Mouse (Mus musculus): ENCODE measurements around the gene Psmd11. TPM values are rescaled to one million over a fixed set of nuclear protein-coding genes. Genes with fewer than 3 reads are reported as not detected.

Gene Psmd11
- polyA plus RNA-seq, 1 experiment from 2014 or later = 156 TPM

DNA sequence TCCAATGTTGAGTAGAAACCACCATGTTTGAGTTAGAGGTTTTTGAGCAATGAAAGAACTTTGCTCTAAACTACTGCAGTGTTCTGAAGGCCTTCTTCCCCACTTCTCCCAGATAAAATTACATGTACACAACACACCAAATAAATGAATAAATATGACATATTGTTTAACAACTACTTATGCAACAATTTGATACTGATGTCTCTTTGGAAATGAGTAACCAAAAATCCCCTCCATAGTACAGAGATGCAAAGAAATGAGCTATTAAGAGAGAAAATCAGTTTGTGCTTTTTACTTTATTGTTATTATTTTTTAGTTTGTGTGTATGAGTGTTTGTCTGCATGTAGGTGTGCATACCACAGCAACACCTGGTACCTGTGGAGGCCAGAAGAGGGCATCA lies 78.1 kb downstream of the Psmd11 start:
- Histone ChIP-seq H3K27me3 (replicated peaks; ENCODE audit: control insufficient read depth, insufficient read depth, low read length) (no peaks in the 10 kb centered on the region), H3K4me2 (replicated peaks; ENCODE audit: low read depth) (no peak overlapping the region), H3K36me3 (ENCODE audit: control insufficient read depth, insufficient read depth) (0 out of 2 replicates have a peak, but pooled peaks cover 9% of the 10 kb centered on the region), H3K4me1 (replicated peaks; ENCODE audit: control insufficient read depth, insufficient read depth, low read length) (no peaks in the 10 kb centered on the region), H3K27ac (ENCODE audit: low read depth, low read length) (no peak overlapping the region), H3K9me3 (ENCODE audit: control insufficient read depth) (no peaks in the 10 kb centered on the region), H3K9ac (ENCODE audit: low read depth, low read length) (no peak overlapping the region), H3K4me3 (ENCODE audit: low read depth, low read length) (no peak overlapping the region)
- no peak for ATAC-seq
- TF ChIP-seq CTCF (IDR thresholded peaks at IDR 0.05; ENCODE audit: low read depth) = no peak

DNA sequence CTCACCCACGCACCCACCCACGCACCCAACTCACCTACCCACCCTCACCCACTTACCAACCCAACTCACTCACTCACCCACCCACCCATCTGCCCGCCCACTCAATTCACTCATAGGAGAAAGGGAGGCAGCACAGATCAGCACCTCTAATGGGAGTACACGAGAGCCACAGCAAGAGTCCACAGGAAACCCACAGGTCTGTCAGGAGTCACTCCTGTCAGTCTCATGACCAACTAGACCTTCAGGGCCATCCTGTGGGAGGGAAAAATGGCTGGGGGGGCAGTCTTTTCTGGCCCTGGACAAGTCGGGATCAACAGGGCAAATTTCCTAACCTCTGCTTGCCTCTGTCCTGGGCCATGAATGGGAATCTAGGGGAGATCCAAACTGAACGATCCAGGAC lies 79.4 kb downstream of the Psmd11 start:
- TF ChIP-seq CTCF (IDR thresholded peaks at IDR 0.05; ENCODE audit: low read depth) = no peak
- 91% methylated on average over 6 of the region's 6 CpGs for WGBS
- no peak overlapping the region for H3K27ac ChIP-seq (ENCODE audit: low read depth, low read length)

DNA sequence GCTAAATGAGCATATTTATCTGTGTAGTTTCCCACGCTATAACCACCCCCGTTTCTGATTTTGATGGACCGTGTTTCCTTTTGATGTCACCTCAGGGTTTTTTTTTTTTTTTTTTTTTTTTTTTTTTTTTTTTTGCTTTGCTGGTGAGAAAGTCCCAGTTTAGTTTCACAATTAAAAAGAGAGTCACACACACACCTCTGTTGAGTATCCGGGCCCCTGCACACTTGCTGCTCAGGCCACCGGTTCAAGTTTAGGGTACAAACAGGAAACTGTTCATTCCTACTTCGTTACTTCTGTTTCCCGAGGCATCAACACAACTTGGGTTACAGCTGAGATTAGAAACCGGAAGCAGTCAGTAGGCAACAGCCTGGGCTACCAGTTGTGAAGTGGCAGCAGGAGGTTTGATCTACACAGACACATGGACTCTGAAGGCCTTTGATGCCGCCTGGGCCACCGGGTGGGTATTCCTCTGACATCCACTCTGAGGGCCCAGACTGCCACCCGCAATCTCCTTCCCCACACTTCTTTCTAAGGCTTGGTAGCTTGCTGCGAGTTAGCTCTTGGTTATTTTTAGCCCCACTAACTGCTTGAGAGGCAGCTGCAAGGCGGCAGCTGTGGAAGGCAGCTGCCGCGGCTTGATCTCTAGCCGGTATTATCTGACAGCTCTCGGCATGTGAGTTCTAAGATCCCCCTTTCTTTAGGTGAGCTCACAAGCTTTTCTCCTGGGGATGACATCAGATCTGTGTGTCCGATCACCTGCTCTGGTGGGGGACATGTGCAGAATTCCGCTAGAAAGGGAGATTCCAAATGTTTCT lies 80.2 kb downstream of the Psmd11 start:
- Histone ChIP-seq H3K9ac (ENCODE audit: low read depth, low read length) (no peak overlapping the region), H3K9me3 (ENCODE audit: control insufficient read depth) (no peaks in the 10 kb centered on the region), H3K4me3 (ENCODE audit: low read depth, low read length) (no peak overlapping the region), H3K36me3 (ENCODE audit: control insufficient read depth, insufficient read depth) (peaks cover 17% of the 10 kb centered on the region; the same call in 1 of the 2 replicates), H3K4me1 (replicated peaks; ENCODE audit: control insufficient read depth, insufficient read depth, low read length) (no peaks in the 10 kb centered on the region), H3K27ac (ENCODE audit: low read depth, low read length) (no peak overlapping the region), H3K27me3 (replicated peaks; ENCODE audit: control insufficient read depth, insufficient read depth, low read length) (no peaks in the 10 kb centered on the region), H3K4me2 (replicated peaks; ENCODE audit: low read depth) (no peak overlapping the region)
- ATAC-seq = no peak
- 65% methylated on average over 19 of the region's 19 CpGs for WGBS
- TF ChIP-seq CTCF (IDR thresholded peaks at IDR 0.05; ENCODE audit: low read depth) = no peak

More for the DNA sequence above, 79.4 kb downstream of the Psmd11 start:
- no peaks in the 10 kb centered on the region for H3K27me3 ChIP-seq (replicated peaks; ENCODE audit: control insufficient read depth, insufficient read depth, low read length)
- no peak overlapping the region for H3K9ac ChIP-seq (ENCODE audit: low read depth, low read length)
- H3K4me3 ChIP-seq (ENCODE audit: low read depth, low read length) = no peak overlapping the region
- ATAC-seq = no peak
- H3K36me3 ChIP-seq (ENCODE audit: control insufficient read depth, insufficient read depth) = peaks cover 17% of the 10 kb centered on the region; the same call in 1 of the 2 replicates
- no peaks in the 10 kb centered on the region for H3K4me1 ChIP-seq (replicated peaks; ENCODE audit: control insufficient read depth, insufficient read depth, low read length)
- no peaks in the 10 kb centered on the region for H3K9me3 ChIP-seq (ENCODE audit: control insufficient read depth)
- H3K4me2 ChIP-seq (replicated peaks; ENCODE audit: low read depth) = no peak overlapping the region

DNA sequence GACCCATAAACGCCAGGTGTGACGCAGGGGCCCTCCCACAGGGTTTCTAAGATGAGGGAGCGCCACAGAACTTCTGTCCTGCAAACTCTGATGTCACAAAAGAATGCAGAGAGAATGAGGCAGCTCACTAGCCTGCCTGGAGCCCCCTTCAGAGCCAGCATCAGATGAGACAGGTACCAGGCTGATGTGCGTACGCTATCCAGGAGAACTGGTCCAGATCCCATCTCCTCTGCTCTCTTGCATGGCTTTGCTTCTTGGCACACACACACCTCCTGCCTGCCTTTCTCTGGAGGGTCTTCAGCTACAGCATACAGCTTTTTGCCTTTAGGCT lies 80.7 kb downstream of the Psmd11 start:
- H3K4me2 ChIP-seq (replicated peaks; ENCODE audit: low read depth) = no peak overlapping the region
- 83% methylated on average over 5 of the region's 5 CpGs for WGBS
- no peak overlapping the region for H3K4me3 ChIP-seq (ENCODE audit: low read depth, low read length)
- H3K9me3 ChIP-seq (ENCODE audit: control insufficient read depth) = no peaks in the 10 kb centered on the region
- H3K4me1 ChIP-seq (replicated peaks; ENCODE audit: control insufficient read depth, insufficient read depth, low read length) = no peaks in the 10 kb centered on the region
- no peak for TF ChIP-seq CTCF (IDR thresholded peaks at IDR 0.05; ENCODE audit: low read depth)
- no peak for ATAC-seq
- no peaks in the 10 kb centered on the region for H3K27me3 ChIP-seq (replicated peaks; ENCODE audit: control insufficient read depth, insufficient read depth, low read length)
- peaks cover 17% of the 10 kb centered on the region; the same call in 1 of the 2 replicates for H3K36me3 ChIP-seq (ENCODE audit: control insufficient read depth, insufficient read depth)
- no peak overlapping the region for H3K9ac ChIP-seq (ENCODE audit: low read depth, low read length)
- no peak overlapping the region for H3K27ac ChIP-seq (ENCODE audit: low read depth, low read length)

DNA sequence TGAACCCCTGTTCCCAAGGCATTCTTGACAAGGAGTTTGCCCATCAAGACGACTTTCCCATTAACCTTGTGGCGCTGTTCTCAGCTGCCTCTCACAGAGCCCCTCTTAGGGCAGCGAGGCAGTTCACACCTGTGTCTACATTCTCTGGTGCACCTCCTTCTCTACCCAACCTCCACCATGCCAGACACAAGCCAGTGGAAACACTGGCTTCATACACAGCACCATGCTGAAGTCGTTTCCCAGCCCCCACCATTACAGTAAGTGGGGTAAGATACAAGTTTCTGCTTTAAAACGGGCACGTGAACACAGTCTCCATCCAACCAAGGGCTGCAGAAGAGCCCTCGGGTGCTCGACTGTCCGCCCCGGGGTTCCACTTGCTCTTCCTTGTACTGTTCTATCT lies 81.7 kb downstream of the Psmd11 start:
- H3K9me3 ChIP-seq (ENCODE audit: control insufficient read depth) = no peaks in the 10 kb centered on the region
- no peak overlapping the region for H3K27ac ChIP-seq (ENCODE audit: low read depth, low read length)
- no peak overlapping the region for H3K9ac ChIP-seq (ENCODE audit: low read depth, low read length)
- no peak for TF ChIP-seq CTCF (IDR thresholded peaks at IDR 0.05; ENCODE audit: low read depth)
- no peaks in the 10 kb centered on the region for H3K27me3 ChIP-seq (replicated peaks; ENCODE audit: control insufficient read depth, insufficient read depth, low read length)
- no peak overlapping the region for H3K4me3 ChIP-seq (ENCODE audit: low read depth, low read length)
- H3K4me2 ChIP-seq (replicated peaks; ENCODE audit: low read depth) = no peak overlapping the region
- no peaks in the 10 kb centered on the region for H3K4me1 ChIP-seq (replicated peaks; ENCODE audit: control insufficient read depth, insufficient read depth, low read length)
- H3K36me3 ChIP-seq (ENCODE audit: control insufficient read depth, insufficient read depth) = peaks cover 14% of the 10 kb centered on the region; the same call in 1 of the 2 replicates
- no peak for ATAC-seq
- WGBS = 86% methylated on average over 10 of the region's 10 CpGs

DNA sequence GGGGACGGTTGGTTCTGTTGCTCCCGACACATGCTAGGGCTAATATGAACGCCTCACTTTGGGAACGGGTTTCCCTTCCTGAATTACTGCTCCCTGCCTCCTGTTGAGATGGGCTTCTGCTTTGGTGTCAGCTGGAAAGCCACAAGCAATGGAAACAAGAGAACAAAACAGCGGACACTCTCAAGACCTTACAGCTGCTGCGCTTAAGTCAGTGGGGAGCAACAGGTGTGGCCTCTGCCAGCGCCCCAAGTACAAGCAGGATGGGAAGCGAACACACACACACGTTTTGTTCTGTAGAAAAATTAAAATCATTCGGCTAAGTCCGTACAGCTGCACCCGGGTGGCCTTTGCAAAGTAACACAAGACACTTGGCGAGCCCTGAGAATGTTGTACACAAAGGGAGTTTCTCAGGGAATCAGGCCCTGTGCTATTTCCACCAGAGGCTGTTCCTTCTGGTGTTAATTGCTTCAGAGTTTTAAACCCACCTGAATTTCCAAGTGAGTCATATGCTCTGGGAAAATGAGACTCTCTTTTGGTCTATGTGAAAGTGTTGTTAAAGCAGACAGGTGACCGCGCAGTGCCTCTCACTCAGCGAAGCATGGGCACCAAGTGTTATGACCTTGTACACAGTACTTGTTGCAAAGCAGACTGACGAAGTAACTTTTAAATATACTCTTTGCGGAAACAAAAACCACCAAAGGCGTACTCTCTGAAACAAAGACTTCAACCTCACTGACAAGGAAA lies 84.1 kb downstream of the Psmd11 start:
- ATAC-seq = no peak
- H3K36me3 ChIP-seq (ENCODE audit: control insufficient read depth, insufficient read depth) = peaks cover 8% of the 10 kb centered on the region; the same call in 1 of the 2 replicates
- no peak overlapping the region for H3K27ac ChIP-seq (ENCODE audit: low read depth, low read length)
- H3K4me3 ChIP-seq (ENCODE audit: low read depth, low read length) = no peak overlapping the region
- no peak overlapping the region for H3K4me2 ChIP-seq (replicated peaks; ENCODE audit: low read depth)
- no peaks in the 10 kb centered on the region for H3K9me3 ChIP-seq (ENCODE audit: control insufficient read depth)
- no peak overlapping the region for H3K9ac ChIP-seq (ENCODE audit: low read depth, low read length)
- H3K27me3 ChIP-seq (replicated peaks; ENCODE audit: control insufficient read depth, insufficient read depth, low read length) = no peaks in the 10 kb centered on the region
- WGBS = 80% methylated on average over 19 of the region's 19 CpGs
- H3K4me1 ChIP-seq (replicated peaks; ENCODE audit: control insufficient read depth, insufficient read depth, low read length) = no peaks in the 10 kb centered on the region
- TF ChIP-seq CTCF (IDR thresholded peaks at IDR 0.05; ENCODE audit: low read depth) = no peak
